ENCODE assay signal across 19 mouse cellular contexts in genomic region chr2:105951350-105951940, GRCm38 (mm10).
"Had no signal": no experiment of that assay in that cellular context is flagged by ENCODE, and none has a peak within 500 bp of the region (broad histone marks: within the 10 kb centered on the region; RNA-seq: fewer than 3 reads in every experiment).

No protein-coding gene starts in this region.

- H3K9me3 ChIP-seq: midbrain, embryonic 13.5 days; neural tube, embryonic 13.5 days; stomach, embryonic 15.5 days had no signal

- H3K4me2 ChIP-seq: hindbrain, embryonic 14.5 days; midbrain, embryonic 13.5 days; neural tube, embryonic 13.5 days; stomach, embryonic 15.5 days had no signal

- H3K27me3 ChIP-seq: midbrain, embryonic 13.5 days; neural tube, embryonic 13.5 days; stomach, embryonic 15.5 days had no signal

- H3K36me3 ChIP-seq: midbrain, embryonic 13.5 days; neural tube, embryonic 13.5 days; stomach, embryonic 15.5 days had no signal

- H3K4me1 ChIP-seq: midbrain, embryonic 13.5 days; neural tube, embryonic 13.5 days; stomach, embryonic 15.5 days had no signal

- ATAC-seq: hindbrain, postnatal 0 days; inflammation-experienced regulatory T-cells, adult 6 months; midbrain, embryonic 13.5 days; midbrain, embryonic 16.5 days had no signal

- H3K27ac ChIP-seq: hindbrain, embryonic 14.5 days; hindbrain, postnatal 0 days; layer of hippocampus, adult 2 months; liver, embryonic 14.5 days; midbrain, embryonic 13.5 days; neural tube, embryonic 13.5 days; stomach, embryonic 15.5 days had no signal

- H3K9ac ChIP-seq: hindbrain, embryonic 14.5 days; liver, embryonic 14.5 days; midbrain, embryonic 13.5 days; neural tube, embryonic 13.5 days; stomach, embryonic 15.5 days had no signal

- H3K4me3 ChIP-seq: layer of hippocampus, adult 2 months; midbrain, embryonic 13.5 days; myocyte; neural tube, embryonic 13.5 days; stomach, embryonic 15.5 days had no signal

- DNase-seq: kidney, adult 8-10 months; kidney, postnatal 25 days; layer of hippocampus, adult 9-11 months; lung, postnatal 14 days; lung, postnatal 4 days; retina, postnatal 1 day; right cerebral cortex, postnatal 25 days; spleen, adult 18-20 months; thymus, postnatal 25 days had no signal
